Mouse (Mus musculus) heart, embryonic 16.5 days (tissue): ENCODE results near the gene Gm10188. TPM values are rescaled to one million over a fixed set of nuclear protein-coding genes. Genes with fewer than 3 reads are reported as not detected.
A peak's percentile ranks its signal among the peaks of the same experiment; 100 is the strongest.

Experiments
- ATAC-seq: fragments of 200-750 bp; cut with Nextera tagmentation; replicated peaks from 2 replicates; pipeline ENCODE4 v1.8.0; 2017; ENCODE audit warnings: moderate number of reproducible peaks; ENCODE audit not compliant: insufficient read depth, low FRiP score; ENCODE audit errors: extremely low read depth
- H3K27ac ChIP-seq: fragments of 300-500 bp; sonication (generic); 2 replicates; pipeline ENCODE4 v1.5.1; 2014; ENCODE audit warnings: mild to moderate bottlenecking, low read length, control low read depth, moderate library complexity
- H3K27me3 ChIP-seq: fragments of 300-500 bp; sonication (generic); 2 replicates; pipeline ENCODE4 v1.6.1; 2014; ENCODE audit warnings: low read length, mixed read lengths; ENCODE audit not compliant: control insufficient read depth, insufficient read depth
- H3K36me3 ChIP-seq: fragments of 300-500 bp; sonication (generic); 2 replicates; pipeline ENCODE4 v1.6.1; 2014; ENCODE audit not compliant: control insufficient read depth, insufficient read depth
- H3K4me1 ChIP-seq: fragments of 300-500 bp; sonication (generic); 2 replicates; pipeline ENCODE4 v1.6.1; 2014; ENCODE audit warnings: low read length, mixed read lengths; ENCODE audit not compliant: control insufficient read depth, insufficient read depth
- H3K4me2 ChIP-seq: fragments of 300-500 bp; sonication (generic); 2 replicates; pipeline ENCODE4 v1.6.1; 2014; ENCODE audit warnings: low read depth, mild to moderate bottlenecking, control low read depth, low read length
- H3K4me3 ChIP-seq: fragments of 300-500 bp; sonication (generic); 2 replicates; pipeline ENCODE4 v1.5.1; 2014; ENCODE audit warnings: mild to moderate bottlenecking, control low read depth, low read length
- H3K9ac ChIP-seq: fragments of 300-500 bp; sonication (generic); 2 replicates; pipeline ENCODE4 v1.6.1; 2014; ENCODE audit warnings: low read length, control low read depth
- H3K9me3 ChIP-seq: fragments of 300-500 bp; sonication (generic); replicated peaks from 2 replicates; pipeline ENCODE4 v1.6.1; 2016; ENCODE audit warnings: low read length; ENCODE audit not compliant: control insufficient read depth
- WGBS: fragments of 180-500 bp; shearing (Covaris S2); extraction: QIAGEN DNeasy Blood & Tissue Kit; methylation state at CpG from one replicate; pipeline ENCODE4 v1.1.7; 2014; 5-methylcytosine and 5-hydroxymethylcytosine counted together
- polyA plus RNA-seq: library from polyadenylated mRNA; unstranded; fragments of >200 nt; fragmentation: Nextera tagmentation; extraction: Ambion mirVana; gene quantifications from 2 replicates; pipeline ENCODE4 v1.2.1, GENCODE M21; 2015

The Gm10188 gene
- polyA plus RNA-seq, 1 experiment from 2014 or later: not detected

DNA sequence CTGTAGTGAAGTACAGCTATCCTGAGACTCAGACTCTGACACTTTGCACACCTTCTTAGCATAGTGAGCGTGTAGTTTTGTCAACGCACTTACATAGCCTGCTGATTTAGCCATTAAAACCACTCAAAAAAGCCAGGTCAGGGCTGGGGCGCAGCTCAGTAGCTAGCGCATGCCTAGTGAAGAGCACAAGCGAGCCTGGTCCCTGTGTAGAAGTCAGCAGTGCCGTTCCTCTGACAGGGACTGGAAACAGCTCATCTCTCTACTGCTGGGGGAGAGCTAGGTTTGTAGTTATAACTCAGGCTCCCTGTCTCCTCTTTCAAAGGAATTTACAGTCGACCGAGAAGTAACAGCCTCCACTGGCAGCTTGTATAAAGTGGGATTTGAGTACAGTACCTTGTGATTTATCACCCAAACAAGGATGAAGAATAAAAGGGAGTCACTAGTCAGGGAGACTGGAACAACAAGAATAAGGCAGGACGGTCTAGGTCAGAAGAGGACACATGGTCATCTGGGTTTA, 5.2 kb upstream of the Gm10188 start:
- no peak overlapping the region for H3K4me3 ChIP-seq
- no peak overlapping the region for H3K4me2 ChIP-seq
- H3K4me1 ChIP-seq: no peaks in the 10 kb centered on the region
- H3K9me3 ChIP-seq: no peaks in the 10 kb centered on the region
- H3K36me3 ChIP-seq: no peaks in the 10 kb centered on the region
- H3K27ac ChIP-seq: no peak overlapping the region
- ATAC-seq: no peak
- peaks cover 10% of the 10 kb centered on the region for H3K27me3 ChIP-seq
- H3K9ac ChIP-seq: no peak overlapping the region
- WGBS: 56% methylated on average over 9 of the region's 9 CpGs

DNA sequence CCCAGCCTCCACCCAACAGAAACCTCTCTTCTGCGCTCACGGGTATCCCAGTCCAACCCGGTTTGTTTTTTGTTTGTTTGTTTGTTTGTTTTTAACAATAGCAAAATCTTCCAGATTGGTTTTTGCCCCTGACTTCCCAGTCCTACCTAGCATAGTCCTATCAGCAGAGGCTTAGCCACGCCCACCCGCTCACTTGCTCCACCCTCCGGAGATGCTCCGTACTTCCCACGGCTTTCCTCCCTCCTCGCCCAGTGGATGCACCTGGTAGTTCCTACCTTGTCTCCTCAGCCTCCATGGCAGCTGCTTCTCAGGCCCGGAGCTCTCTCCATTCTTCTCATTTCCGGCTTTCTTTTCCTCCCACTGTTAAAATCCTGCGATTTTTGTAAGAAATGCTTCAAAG, 4.0 kb upstream of the Gm10188 start:
- ATAC-seq: no peak

DNA sequence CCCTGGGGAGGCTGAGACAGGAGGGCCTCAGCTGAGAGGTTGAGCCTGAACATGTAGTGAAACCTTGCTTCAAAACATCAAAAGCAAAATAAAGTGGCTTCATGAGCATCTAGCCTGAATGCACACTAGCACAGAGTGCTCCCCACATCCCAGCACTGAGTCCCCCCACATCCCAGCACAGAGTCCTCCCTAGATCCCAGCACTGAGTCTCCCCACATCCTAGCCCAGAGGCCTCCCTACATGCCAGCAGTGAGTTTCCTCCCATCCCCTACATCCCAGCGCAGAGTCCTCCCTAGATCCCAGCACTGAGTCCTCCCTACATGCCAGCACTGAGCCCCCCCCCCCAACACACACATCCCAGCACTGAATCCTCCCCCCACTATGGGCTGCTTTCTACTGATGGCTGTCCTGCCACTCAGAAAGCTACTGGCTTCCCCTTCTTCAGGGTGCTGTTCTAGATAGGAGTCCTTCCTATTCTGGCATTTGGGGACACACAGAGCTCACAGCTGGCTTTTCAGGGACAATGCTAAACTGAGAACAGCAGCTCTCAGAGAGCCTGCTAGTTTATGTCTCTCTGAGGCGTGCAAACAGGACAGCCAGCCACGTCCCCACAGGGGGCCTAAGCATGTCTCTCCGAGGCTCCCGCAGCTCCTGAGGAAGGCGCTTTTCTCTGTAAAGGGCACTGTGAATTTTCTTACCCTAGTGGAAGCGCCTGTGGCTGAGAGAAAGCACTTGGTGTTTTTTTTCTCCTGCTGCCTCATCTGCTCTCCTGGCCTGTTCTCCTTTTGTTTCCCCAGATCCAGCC, 2.1 kb upstream of the Gm10188 start:
- Histone ChIP-seq H3K9ac (no peak overlapping the region), H3K27ac (no peak overlapping the region), H3K4me3 (no peak overlapping the region), H3K4me2 (no peak overlapping the region), H3K36me3 (no peaks in the 10 kb centered on the region), H3K9me3 (no peaks in the 10 kb centered on the region), H3K4me1 (no peaks in the 10 kb centered on the region), H3K27me3 (peaks cover 10% of the 10 kb centered on the region)
- whole genome bisulfite sequencing: 57% methylated on average over 7 of the region's 7 CpGs
- ATAC-seq: no peak

More for the DNA sequence above, 4.0 kb upstream of the Gm10188 start:
- H3K9ac ChIP-seq: no peak overlapping the region
- WGBS: 24% methylated on average over 12 of the region's 12 CpGs
- H3K27me3 ChIP-seq: peaks cover 10% of the 10 kb centered on the region
- H3K4me2 ChIP-seq: no peak overlapping the region
- no peaks in the 10 kb centered on the region for H3K4me1 ChIP-seq
- no peak overlapping the region for H3K27ac ChIP-seq
- H3K36me3 ChIP-seq: no peaks in the 10 kb centered on the region
- no peak overlapping the region for H3K4me3 ChIP-seq
- no peaks in the 10 kb centered on the region for H3K9me3 ChIP-seq

DNA sequence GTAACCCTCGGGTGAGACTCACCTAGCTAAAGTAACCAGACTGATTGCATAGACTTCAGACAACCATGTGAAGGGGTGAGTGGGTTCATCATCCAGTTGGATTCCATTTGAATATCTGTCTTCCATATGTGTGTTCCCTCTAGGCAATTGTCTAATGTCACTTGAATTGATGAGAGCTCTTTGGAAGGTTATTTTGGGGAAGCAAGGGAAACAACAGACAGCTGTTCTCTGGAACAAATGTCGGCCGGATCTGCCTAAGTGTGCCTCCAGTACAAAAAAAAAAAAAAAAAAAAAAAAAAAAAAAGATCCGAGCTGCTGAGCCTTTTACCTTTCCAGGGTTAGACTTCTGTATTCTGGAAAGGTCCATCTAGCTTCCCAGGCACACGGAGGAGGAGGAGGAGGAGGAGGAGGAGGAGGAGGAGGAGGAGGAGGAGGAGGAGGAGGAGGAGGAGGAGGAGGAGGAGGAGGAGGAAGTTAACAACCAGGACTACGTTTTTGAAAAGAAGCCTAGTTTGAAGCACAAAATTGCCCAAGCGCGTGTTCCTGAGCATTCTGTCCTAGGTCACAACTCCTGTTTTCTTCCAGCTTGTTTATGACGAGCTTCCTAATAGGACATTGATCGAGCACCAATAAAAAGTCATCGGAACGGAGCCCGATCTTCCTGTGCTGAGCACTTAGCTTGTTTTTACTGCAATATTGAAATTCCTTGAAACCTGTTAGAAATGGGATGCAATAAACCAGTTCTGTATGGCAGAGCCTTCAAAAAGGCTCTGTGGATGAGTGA, 3.1 kb downstream of the Gm10188 start:
- Histone ChIP-seq H3K36me3 (no peaks in the 10 kb centered on the region), H3K9ac (no peak overlapping the region), H3K4me2 (no peak overlapping the region), H3K9me3 (no peaks in the 10 kb centered on the region), H3K27me3 (peaks cover 2% of the 10 kb centered on the region; the same call in 1 of the 2 replicates), H3K27ac (no peak overlapping the region), H3K4me1 (no peaks in the 10 kb centered on the region), H3K4me3 (no peak overlapping the region)
- no peak for ATAC-seq
- 78% methylated on average over 13 of the region's 13 CpGs for WGBS

DNA sequence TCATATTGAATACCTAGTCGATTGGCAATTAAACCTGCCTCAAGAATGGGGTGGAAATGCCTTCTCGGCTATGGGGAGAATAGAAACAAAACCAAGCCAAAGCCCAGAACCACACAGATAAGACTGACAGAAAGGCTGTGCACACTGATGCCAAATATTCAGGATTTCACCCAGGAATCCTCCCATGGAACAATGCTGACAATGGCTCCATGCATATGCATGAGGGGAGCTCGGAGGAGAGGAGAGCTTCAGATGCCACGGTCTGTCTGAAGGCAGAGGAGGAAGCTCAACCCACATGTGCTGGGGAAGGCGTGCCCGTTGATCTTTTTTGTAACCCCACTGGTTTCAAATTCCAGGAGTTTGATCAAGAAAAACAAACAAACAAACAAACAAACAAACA, 7.4 kb downstream of the Gm10188 start:
- peaks cover 5% of the 10 kb centered on the region; the same call in 1 of the 2 replicates for H3K27me3 ChIP-seq
- H3K4me2 ChIP-seq: no peak overlapping the region
- H3K4me1 ChIP-seq: no peaks in the 10 kb centered on the region
- H3K36me3 ChIP-seq: no peaks in the 10 kb centered on the region
- H3K4me3 ChIP-seq: no peak overlapping the region
- H3K9ac ChIP-seq: no peak overlapping the region
- no peak overlapping the region for H3K27ac ChIP-seq
- no peak for ATAC-seq
- 32% methylated on average over 6 of the region's 6 CpGs for WGBS
- 0 out of 2 replicates have a peak, but pooled peaks cover 2% of the 10 kb centered on the region for H3K9me3 ChIP-seq

DNA sequence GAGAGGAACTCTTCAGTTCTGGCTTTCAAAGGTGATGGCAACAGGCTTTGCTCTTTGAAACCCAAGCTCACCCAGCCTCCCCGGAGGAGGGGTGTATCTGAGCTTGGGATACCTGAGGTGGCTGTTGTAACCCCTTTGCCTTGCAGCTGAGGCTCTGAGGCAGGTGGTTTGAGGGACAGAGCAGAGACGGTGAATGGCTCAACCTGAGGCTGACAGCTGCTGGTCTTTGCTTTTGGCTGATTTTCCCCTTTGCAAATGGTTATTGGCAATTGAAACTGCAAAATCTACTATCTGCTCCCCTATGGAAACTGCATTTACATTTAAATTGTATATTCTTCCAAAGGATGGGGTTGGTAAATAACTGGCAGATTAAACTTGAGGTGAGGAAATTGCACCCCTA, 7.9 kb downstream of the Gm10188 start:
- H3K4me2 ChIP-seq: no peak overlapping the region
- peaks cover 5% of the 10 kb centered on the region; the same call in 1 of the 2 replicates for H3K27me3 ChIP-seq
- no peaks in the 10 kb centered on the region for H3K36me3 ChIP-seq
- 0 out of 2 replicates have a peak, but pooled peaks cover 2% of the 10 kb centered on the region for H3K9me3 ChIP-seq
- H3K9ac ChIP-seq: no peak overlapping the region
- no peak overlapping the region for H3K27ac ChIP-seq
- H3K4me3 ChIP-seq: no peak overlapping the region
- 40% methylated on average over 2 of the region's 2 CpGs for WGBS
- no peak for ATAC-seq
- no peaks in the 10 kb centered on the region for H3K4me1 ChIP-seq

DNA sequence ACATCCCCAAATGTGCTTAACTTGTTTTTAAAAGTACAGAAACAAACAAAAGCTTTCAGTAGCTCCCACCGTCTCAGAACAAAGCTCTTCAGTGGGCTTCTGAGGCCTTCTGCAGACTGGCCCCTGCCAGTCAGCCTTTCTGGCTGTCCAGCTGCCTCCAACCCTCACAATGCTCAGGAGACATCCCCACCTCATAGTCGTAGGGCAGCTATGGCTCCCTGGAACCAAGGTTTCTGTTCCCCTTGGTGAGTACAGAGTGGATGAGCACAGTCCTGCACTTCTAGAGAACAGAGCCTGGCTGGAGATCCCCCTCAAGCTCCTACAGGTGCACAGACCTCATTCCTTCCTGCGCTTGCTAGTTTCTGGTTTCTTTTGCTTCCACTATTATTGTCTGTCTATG, 13.3 kb downstream of the Gm10188 start:
- Histone ChIP-seq H3K4me1 (no peaks in the 10 kb centered on the region), H3K27me3 (peaks cover 10% of the 10 kb centered on the region), H3K27ac (no peak overlapping the region), H3K4me3 (no peak overlapping the region), H3K9ac (no peak overlapping the region), H3K9me3 (0 out of 2 replicates have a peak, but pooled peaks cover 2% of the 10 kb centered on the region), H3K4me2 (no peak overlapping the region), H3K36me3 (no peaks in the 10 kb centered on the region)
- 68% methylated on average over 3 of the region's 3 CpGs for WGBS
- ATAC-seq: no peak

DNA sequence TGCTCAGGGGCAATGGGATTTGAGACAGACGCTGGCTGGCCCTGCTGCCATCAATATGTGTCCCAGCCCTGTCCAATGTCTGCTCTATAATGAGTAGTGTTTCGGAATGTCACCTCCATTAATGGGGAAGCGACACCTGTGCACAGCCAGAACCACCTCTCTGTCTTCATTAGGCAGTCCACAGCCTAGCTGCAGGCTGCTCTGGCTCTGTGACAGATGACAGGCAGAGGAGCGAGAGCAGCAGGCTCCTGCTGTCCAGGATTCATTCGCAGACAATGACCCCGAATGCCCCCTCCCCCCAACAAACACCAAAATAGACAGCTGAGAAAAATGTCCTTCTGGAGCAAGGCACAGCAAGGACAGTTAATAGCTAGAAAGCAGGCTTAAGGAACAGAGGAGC, 16.5 kb downstream of the Gm10188 start:
- H3K36me3 ChIP-seq: no peaks in the 10 kb centered on the region
- no peaks in the 10 kb centered on the region for H3K9me3 ChIP-seq
- WGBS: 54% methylated on average over 6 of the region's 6 CpGs
- no peak overlapping the region for H3K4me2 ChIP-seq
- H3K27me3 ChIP-seq: peaks cover 18% of the 10 kb centered on the region
- no peaks in the 10 kb centered on the region for H3K4me1 ChIP-seq
- no peak overlapping the region for H3K9ac ChIP-seq
- H3K4me3 ChIP-seq: no peak overlapping the region
- ATAC-seq: no peak
- no peak overlapping the region for H3K27ac ChIP-seq

DNA sequence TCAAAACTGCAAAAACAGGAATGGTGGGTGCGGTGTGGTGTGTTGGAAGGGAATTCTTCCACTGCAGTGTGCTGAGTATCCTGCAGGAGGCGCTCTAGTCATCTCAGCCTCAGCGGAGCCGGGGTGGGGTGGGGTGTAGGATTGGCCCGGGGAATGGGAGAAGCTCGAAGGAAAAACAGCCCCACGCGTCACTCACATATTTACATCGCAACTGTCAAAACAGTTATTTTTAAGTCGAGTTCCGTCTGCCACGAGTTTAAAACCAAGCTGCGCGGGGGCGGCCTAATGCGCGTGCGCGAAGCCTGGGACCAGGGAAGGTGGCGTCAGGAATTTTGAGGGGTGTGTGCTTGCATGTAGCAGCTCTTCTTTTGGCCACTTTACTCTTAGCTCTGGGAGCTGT, 17.3 kb downstream of the Gm10188 start:
- WGBS: 6% methylated on average over 20 of the region's 20 CpGs
- Histone ChIP-seq H3K27ac (no peak overlapping the region), H3K9me3 (no peaks in the 10 kb centered on the region), H3K9ac (no peak overlapping the region), H3K4me2 (peak overlapping the region; percentile 52), H3K4me3 (peak overlapping the region; percentile 30), H3K36me3 (no peaks in the 10 kb centered on the region), H3K4me1 (no peaks in the 10 kb centered on the region), H3K27me3 (peaks cover 20% of the 10 kb centered on the region)
- ATAC-seq: no peak
